Mouse (Mus musculus) spleen, adult 2 months (tissue): Measurements from ENCODE around the gene Fpr2.

Source experiments
- CTCF ChIP-seq: fragments of 200-500 bp; IDR thresholded peaks from 2 replicates; pipeline ENCODE4 v1.5.1; 2011; ENCODE audit warnings: mild to moderate bottlenecking, inconsistent platforms; ENCODE audit not compliant: insufficient read depth, insufficient read length, insufficient replicate concordance; ENCODE audit errors: extremely low read depth
- POLR2A ChIP-seq: fragments of 200-500 bp; IDR thresholded peaks from 2 replicates; pipeline ENCODE4 v1.6.1; 2011; ENCODE audit warnings: low read depth, low read length, inconsistent platforms

DNA sequence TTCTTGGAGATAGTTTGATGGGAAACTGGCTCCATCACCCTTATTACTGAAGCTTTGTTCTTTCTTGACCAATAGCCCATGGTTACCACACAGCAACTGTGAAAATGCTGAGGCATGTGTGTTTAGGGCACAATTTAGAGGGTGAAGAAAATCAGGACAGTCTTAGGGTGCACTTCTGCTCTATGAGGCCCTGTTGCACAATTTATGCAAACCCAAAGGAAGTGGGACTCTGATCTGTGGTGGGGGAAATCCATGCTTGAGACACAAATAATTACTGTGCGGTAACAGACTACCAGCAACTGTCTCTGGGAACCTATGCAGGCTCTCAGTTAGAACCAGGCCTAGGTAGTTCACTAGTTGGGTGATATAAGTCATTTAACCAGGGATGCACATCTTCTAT is 13.1 kb downstream of the Fpr2 start:
- TF ChIP-seq POLR2A (no peak), CTCF (no peak)
